Mouse (Mus musculus) cerebellum, adult 9-10 months (tissue): ENCODE data around the gene Pheta1.

ENCODE experiments used
- DNase-seq: peaks from one replicate; pipeline ENCODE4 v3.0.0; 2022

The Pheta1 gene

DNA sequence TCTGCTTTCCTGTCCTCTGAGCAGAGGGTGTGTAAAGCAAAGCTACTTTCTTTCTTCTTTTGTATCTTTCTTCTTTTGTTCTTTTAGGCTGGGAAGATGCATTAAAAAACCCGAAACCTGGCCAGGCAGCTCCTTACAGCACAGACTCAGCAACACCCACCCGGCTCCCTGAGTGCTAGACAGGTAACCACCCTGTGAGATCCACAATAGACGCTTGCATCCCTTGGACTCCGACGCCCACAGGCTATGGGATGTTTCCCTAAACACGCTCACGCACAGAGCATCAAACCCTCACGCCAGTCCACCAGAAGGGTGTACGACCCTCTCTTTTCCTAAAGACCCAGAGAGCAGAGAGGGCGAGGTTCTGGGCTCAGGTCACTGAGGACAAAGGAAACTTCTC, 45.9 kb downstream of the Pheta1 start:
- DNase-seq, result no peak

DNA sequence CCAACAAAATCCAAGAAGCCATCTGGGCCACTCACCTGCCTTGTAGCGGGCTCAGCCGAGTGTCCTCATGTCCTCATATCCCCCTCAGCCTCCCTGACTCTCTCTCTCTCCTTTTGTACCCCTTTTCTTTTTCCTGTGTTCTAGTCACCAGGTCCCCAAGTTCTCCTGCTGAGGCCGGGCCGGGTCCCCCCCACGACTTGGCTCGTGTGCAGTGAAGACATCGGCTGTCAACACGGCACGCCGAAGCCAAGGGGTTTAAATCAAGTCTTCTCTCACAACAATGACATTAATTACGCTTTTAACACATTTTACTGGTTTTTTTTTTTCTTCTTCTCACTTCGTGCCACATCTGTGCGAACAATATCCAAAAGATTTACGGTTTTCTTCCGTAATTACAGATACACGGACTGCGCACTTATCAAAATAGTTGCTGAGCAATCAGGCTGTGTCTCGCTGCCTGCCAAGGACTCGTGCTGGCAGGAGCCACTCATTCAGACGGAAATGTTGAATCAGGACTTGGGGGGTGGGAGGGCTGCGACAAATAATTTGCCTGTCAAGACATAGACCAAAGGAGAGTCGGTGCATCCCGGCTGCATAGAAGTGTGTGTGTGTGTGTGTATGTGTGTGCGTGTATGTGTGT, 46.5 kb downstream of the Pheta1 start:
- DNase-seq, result no peak

GRCm38 (mm10) chr5:121902809-121903745, 54.3 kb downstream of the Pheta1 start:
- DNase-seq, result no peak
